Mouse (Mus musculus): ENCODE measurements at regions not wholly inside any gene's neighbourhood (a gene's known extent, or its start where the extent isn't known, plus 50 kb on each side); places are given as distances from the start of the nearest gene placed in this dataset.

DNA sequence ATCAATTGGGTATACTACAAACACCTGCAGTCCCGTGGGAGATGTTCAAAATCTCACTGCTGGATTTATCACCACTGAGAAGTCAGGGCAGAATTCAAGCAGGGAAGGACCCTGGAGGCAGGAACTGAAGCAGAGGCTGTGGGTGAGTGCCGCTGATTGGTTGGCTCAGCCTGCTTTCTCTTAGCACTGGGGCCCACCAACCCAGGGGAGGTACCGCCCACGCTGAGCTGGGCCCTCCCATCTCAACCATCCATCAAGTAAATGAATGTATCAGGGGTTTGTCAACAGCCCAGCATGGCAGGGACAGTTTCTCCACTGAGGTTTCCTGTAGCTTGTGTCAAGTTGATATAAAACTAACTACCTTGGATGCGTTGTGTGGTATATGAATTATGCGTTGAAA, 109.2 kb downstream of the Cand1 start:
- TF ChIP-seq POLR2A (IDR thresholded peaks at IDR 0.05; ENCODE audit: insufficient read depth, low read length) (no peak), CTCF (IDR thresholded peaks at IDR 0.05; ENCODE audit: low read depth, low read length) (no peak), EP300 (IDR thresholded peaks at IDR 0.05; ENCODE audit: insufficient read depth, low read depth, low read length) (no peak)
